Mouse (Mus musculus) ES-E14 (cell line): ENCODE data around the gene Jsrp1. TPM values are rescaled to one million over a fixed set of nuclear protein-coding genes. Genes with fewer than 3 reads are reported as not detected.
"Not testable (repeated sequence)": the region's sequence is repeated elsewhere in the genome, so short reads cannot be mapped to it uniquely, and the experiment has no call there.

ENCODE experiments used
- DNase-seq: peaks from one replicate; pipeline ENCODE4 v3.0.0-alpha.2; 2013; ENCODE audit warnings: low read depth, low spot score
- H3K27ac ChIP-seq: 2 replicates; pipeline ENCODE4 v1.5.1; 2012; ENCODE audit warnings: low read depth, mild to moderate bottlenecking, low read length, moderate library complexity, mixed read lengths; ENCODE audit not compliant: poor library complexity, insufficient read depth, severe bottlenecking
- H3K36me3 ChIP-seq: 2 replicates; pipeline ENCODE4 v1.6.1; 2012; ENCODE audit warnings: mild to moderate bottlenecking, low read length, moderate library complexity, mixed read lengths; ENCODE audit not compliant: control insufficient read depth, poor library complexity, insufficient read depth, severe bottlenecking
- H3K4me1 ChIP-seq, 2 experiments: fragments of 150-350 bp in 1 of 2; sonication (generic) in 1 of 2; 2 replicates each; pipeline ENCODE4 v1.6.1; 2012; ENCODE audit warnings: low read length in 2 of 2, mild to moderate bottlenecking in 1 of 2, mixed read lengths in 1 of 2; ENCODE audit not compliant: control insufficient read depth in 2 of 2, insufficient read depth in 2 of 2, poor library complexity in 1 of 2
- H3K4me3 ChIP-seq, 2 experiments: fragments of 150-350 bp in 1 of 2; sonication (generic) in 1 of 2; 2 replicates each; pipeline ENCODE4 v1.5.1; 2012; ENCODE audit warnings: low read length in 2 of 2, low read depth in 1 of 2, mild to moderate bottlenecking in 1 of 2, mixed read lengths in 1 of 2; ENCODE audit not compliant: insufficient read depth in 1 of 2, poor library complexity in 1 of 2, severe bottlenecking in 1 of 2
- H3K9ac ChIP-seq: 2 replicates; pipeline ENCODE4 v1.6.1; 2012; ENCODE audit warnings: low read depth, mild to moderate bottlenecking, low read length, mixed read lengths; ENCODE audit not compliant: poor library complexity, insufficient read depth, severe bottlenecking
- H3K9me3 ChIP-seq: fragments of 150-350 bp; sonication (generic); 2 replicates; pipeline ENCODE4 v1.6.1; 2012; ENCODE audit warnings: low read depth, mild to moderate bottlenecking, low read length; ENCODE audit not compliant: control insufficient read depth, insufficient read depth
- CHD2 ChIP-seq: IDR thresholded peaks from 2 replicates; pipeline ENCODE4 v1.6.1; 2014; ENCODE audit warnings: mild to moderate bottlenecking, low read depth, low read length, inconsistent platforms
- HCFC1 ChIP-seq: IDR thresholded peaks from 2 replicates; pipeline ENCODE4 v1.6.1; 2012; ENCODE audit warnings: low read length, inconsistent platforms, borderline replicate concordance; ENCODE audit not compliant: insufficient read depth
- MAFK ChIP-seq: IDR thresholded peaks from 2 replicates; pipeline ENCODE4 v1.6.1; 2014; ENCODE audit warnings: mild to moderate bottlenecking, low read depth, low read length, inconsistent platforms; ENCODE audit not compliant: insufficient read depth
- ZC3H11A ChIP-seq: IDR thresholded peaks from 2 replicates; pipeline ENCODE4 v1.6.1; 2012; ENCODE audit warnings: low read depth, mild to moderate bottlenecking, inconsistent platforms, low read length, borderline replicate concordance
- ZNF384 ChIP-seq: IDR thresholded peaks from 2 replicates; pipeline ENCODE4 v1.6.1; 2012; ENCODE audit warnings: low read depth, low read length, inconsistent platforms
- in situ Hi-C, 2 experiments: fragments of 600-800 bp; cut with MboI; formaldehyde crosslinking; loops; one replicate each; pipeline ENCODE4 v1.15.1; 2025; ENCODE audit warnings: low sequenced_read_pairs in 2 of 2, inconsistent platforms in 1 of 2; ENCODE audit not compliant: unreplicated experiment in 2 of 2
- total RNA-seq: library from RNA; depleted of rRNA; stranded (reverse); fragments of 300-350 nt; gene quantifications from 2 replicates; pipeline ENCODE4 v1.2.3, GENCODE M21; 2012

The Jsrp1 gene
- total RNA-seq, 1 experiment, result 0.67 TPM

DNA sequence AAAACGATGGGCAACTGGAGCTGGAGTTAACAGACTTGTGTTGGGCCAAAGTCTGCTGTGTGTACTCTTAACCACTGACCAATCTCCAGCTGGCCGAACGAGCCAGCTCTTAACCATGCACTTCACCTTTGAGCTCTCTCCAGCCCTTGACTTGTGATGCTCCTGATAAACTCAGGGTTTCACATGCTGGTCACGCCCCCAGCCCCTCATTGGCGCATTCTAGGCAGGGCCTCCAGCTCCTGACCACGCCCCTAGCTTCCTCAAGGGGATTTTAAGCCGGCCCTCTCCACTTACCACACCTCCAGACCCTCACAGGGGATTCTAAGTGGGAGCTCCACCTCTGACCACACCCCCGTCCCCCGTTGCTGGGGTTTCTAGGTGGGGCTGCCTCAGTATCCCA, 17.8 kb upstream of the Jsrp1 start:
- H3K36me3 ChIP-seq, result peaks cover 22% of the 10 kb centered on the region
- peaks cover 0 to 24% of the 10 kb centered on the region in 2 experiments; a peak in 1 of 4 replicates for H3K4me1 ChIP-seq
- no peak overlapping the region for H3K4me3 ChIP-seq
- no peak; the same call in 1 of the 2 replicates for TF ChIP-seq HCFC1
- TF ChIP-seq CHD2, result peak; percentile 8; the same call in 1 of the 2 replicates
- DNase-seq, result peak; percentile 91
- in situ Hi-C loops, result no loop called here
- H3K27ac ChIP-seq, result no peak overlapping the region
- no peak overlapping the region for H3K9ac ChIP-seq
- H3K9me3 ChIP-seq, result no peaks in the 10 kb centered on the region

DNA sequence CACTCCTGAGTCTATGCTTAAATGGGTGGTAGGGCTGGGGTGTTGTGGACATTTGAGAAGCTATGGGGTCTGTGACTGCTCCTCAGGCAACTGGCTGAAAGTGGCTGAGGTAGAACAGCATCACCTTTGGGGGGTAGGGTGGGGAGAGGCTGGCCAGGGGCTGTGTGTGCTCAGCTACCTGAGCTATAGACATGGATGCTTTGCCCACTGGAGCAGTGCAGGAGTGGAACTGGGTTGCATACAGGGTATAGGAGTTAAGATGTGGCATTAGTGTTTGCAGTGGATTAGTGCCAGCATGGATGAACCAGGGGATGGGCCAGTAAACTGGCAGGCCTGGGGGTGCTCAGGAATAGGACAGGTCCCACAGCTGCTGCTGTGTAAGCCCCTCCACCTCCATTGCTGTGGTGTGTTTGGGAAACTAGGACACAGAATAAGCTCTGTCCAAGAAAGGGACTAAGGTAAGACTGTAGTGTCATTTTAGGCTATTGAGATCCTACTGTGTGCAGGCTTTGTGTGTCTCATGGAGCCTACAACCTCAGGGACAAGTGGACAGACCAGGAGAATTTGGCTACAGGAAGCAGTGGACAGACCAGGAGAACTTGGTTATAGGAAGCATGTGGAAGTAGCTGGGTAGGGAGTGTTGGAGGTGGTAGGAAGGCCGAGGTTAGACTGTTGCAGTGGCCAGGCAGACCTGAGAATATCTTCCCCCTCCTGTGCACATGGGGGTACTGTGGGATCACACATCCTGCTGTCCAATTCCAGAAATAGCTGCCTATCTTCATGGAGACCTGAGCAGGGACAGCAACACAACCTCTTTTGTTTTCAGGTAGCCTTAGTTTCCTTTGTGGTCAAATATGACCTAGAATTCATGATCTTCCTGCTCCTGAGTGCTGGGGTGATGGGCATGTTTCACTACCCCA, 16.3 kb upstream of the Jsrp1 start:
- Histone ChIP-seq H3K4me1 (peaks cover 0 to 18% of the 10 kb centered on the region in 2 experiments; a peak in 2 of 4 replicates), H3K4me3 (no peak overlapping the region), H3K9ac (no peak overlapping the region), H3K27ac (no peak overlapping the region), H3K36me3 (peaks cover 22% of the 10 kb centered on the region), H3K9me3 (no peaks in the 10 kb centered on the region)
- DNase-seq, result no peak
- in situ Hi-C loops, result no loop called here
- TF ChIP-seq MAFK (no peak), HCFC1 (no peak), CHD2 (no peak), ZNF384 (no peak), ZC3H11A (no peak)

- Histone ChIP-seq H3K4me1 (peaks cover 0 to 13% of the 10 kb centered on the region in 2 experiments; a peak in 2 of 4 replicates), H3K4me3 (peak overlapping the region in 1 of 2 experiments; percentile 86; a peak in 1 of 4 replicates), H3K36me3 (peaks cover 22% of the 10 kb centered on the region)
- H3K9ac ChIP-seq, in situ Hi-C loops, DNase-seq, H3K27ac ChIP-seq, H3K9me3 ChIP-seq: not testable (repeated sequence)
These were observed 15.3 kb upstream of the Jsrp1 start for GRCm38 (mm10) chr10:80828587-80828986.

DNA sequence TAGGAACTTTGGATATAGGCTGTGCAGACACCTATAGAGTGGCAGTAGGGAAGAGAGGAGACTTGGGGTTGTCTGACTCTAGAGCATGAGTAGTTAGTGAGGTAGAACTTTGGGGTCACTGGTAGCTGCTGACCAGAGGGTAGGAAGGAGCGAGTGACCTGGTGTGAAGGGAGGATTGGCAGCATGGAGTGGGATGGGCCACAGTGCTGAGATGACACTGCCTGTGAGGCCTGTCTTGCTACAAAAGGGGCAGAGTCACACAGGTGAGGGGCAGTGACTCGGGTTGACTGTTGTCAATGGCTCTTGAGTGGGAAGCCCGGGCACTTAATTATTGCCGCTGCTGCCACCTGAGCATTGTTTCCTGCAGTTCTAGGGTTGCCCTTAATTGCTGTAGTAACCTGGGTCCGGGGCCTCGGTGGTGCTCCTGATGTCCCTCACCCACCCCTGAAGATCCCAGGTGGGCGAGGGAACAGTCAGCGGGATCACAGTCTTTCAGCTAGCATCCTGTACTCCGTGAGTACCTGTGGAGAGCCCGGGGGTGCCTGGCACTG, 14.6 kb upstream of the Jsrp1 start:
- H3K27ac ChIP-seq, result no peak overlapping the region
- no peak for DNase-seq
- TF ChIP-seq ZC3H11A (no peak), MAFK (no peak), ZNF384 (no peak), CHD2 (no peak), HCFC1 (no peak; the same call in 1 of the 2 replicates)
- in situ Hi-C loops, result no loop called here
- peaks cover 0 to 13% of the 10 kb centered on the region in 2 experiments; a peak in 2 of 4 replicates for H3K4me1 ChIP-seq
- H3K9me3 ChIP-seq, result no peaks in the 10 kb centered on the region
- H3K4me3 ChIP-seq, result peak overlapping the region; percentile 77 to 86
- H3K36me3 ChIP-seq, result peaks cover 22% of the 10 kb centered on the region
- H3K9ac ChIP-seq, result peak overlapping the region; percentile 94
